Mouse (Mus musculus): ENCODE measurements around the gene Slc16a10. TPM values are rescaled to one million over a fixed set of nuclear protein-coding genes. Genes with fewer than 3 reads are reported as not detected.
A peak's percentile ranks its signal among the peaks of the same experiment; 100 is the strongest.

Gene Slc16a10
- polyA plus RNA-seq (2012; ENCODE audit: insufficient read depth, insufficient read length, missing spikeins) = 59.0 and 61.3 TPM in 2 replicates

GRCm38 (mm10) chr10:40141864-40142523 lies at the start of gene Slc16a10:
Gene Slc16a10 (minus strand): TSS chr10:40142258.
- H3K27ac ChIP-seq (ENCODE audit: insufficient read depth, low read depth, low read length) = peak within 1 kb of the TSS; percentile 50
- H3K4me1 ChIP-seq (ENCODE audit: control insufficient read depth, insufficient read depth, low read length) = peaks cover 24% of the 10 kb centered on the region
- TF ChIP-seq CTCF (IDR thresholded peaks at IDR 0.05; ENCODE audit: low read depth, low read length) (no peak), POLR2A (IDR thresholded peaks at IDR 0.05; ENCODE audit: borderline replicate concordance, low read depth, low read length) (peak; percentile 93; the same call in 1 of the 2 replicates)
- H3K4me3 ChIP-seq (ENCODE audit: insufficient read depth, low read length) = peak within 1 kb of the TSS; percentile 92

- no peak overlapping the region for H3K27ac ChIP-seq (ENCODE audit: insufficient read depth, low read depth, low read length)
- H3K4me1 ChIP-seq (ENCODE audit: control insufficient read depth, insufficient read depth, low read length) = peaks cover 11% of the 10 kb centered on the region
- TF ChIP-seq CTCF (IDR thresholded peaks at IDR 0.05; ENCODE audit: low read depth, low read length) (no peak), POLR2A (IDR thresholded peaks at IDR 0.05; ENCODE audit: borderline replicate concordance, low read depth, low read length) (no peak)
- H3K4me3 ChIP-seq (ENCODE audit: insufficient read depth, low read length) = peak overlapping the region; percentile 51
Observed at GRCm38 (mm10) chr10:40191338-40191979, 49.4 kb upstream of the Slc16a10 start.

GRCm38 (mm10) chr10:40190871-40191270 lies 48.8 kb upstream of the Slc16a10 start:
- Histone ChIP-seq H3K27ac (ENCODE audit: insufficient read depth, low read depth, low read length) (no peak overlapping the region), H3K4me3 (ENCODE audit: insufficient read depth, low read length) (peak overlapping the region; percentile 51), H3K4me1 (ENCODE audit: control insufficient read depth, insufficient read depth, low read length) (peaks cover 11% of the 10 kb centered on the region)
- TF ChIP-seq CTCF (IDR thresholded peaks at IDR 0.05; ENCODE audit: low read depth, low read length) (no peak), POLR2A (IDR thresholded peaks at IDR 0.05; ENCODE audit: borderline replicate concordance, low read depth, low read length) (no peak)

GRCm38 (mm10) chr10:40189689-40190088 lies 47.6 kb upstream of the Slc16a10 start:
- TF ChIP-seq POLR2A (IDR thresholded peaks at IDR 0.05; ENCODE audit: borderline replicate concordance, low read depth, low read length) (no peak), CTCF (IDR thresholded peaks at IDR 0.05; ENCODE audit: low read depth, low read length) (no peak)
- Histone ChIP-seq H3K4me3 (ENCODE audit: insufficient read depth, low read length) (no peak overlapping the region), H3K27ac (ENCODE audit: insufficient read depth, low read depth, low read length) (no peak overlapping the region), H3K4me1 (ENCODE audit: control insufficient read depth, insufficient read depth, low read length) (peaks cover 11% of the 10 kb centered on the region)

GRCm38 (mm10) chr10:40188831-40189230 lies 46.8 kb upstream of the Slc16a10 start:
- no peak for TF ChIP-seq CTCF (IDR thresholded peaks at IDR 0.05; ENCODE audit: low read depth, low read length)
- TF ChIP-seq POLR2A (IDR thresholded peaks at IDR 0.05; ENCODE audit: borderline replicate concordance, low read depth, low read length) = no peak
- no peak overlapping the region for H3K27ac ChIP-seq (ENCODE audit: insufficient read depth, low read depth, low read length)
- peaks cover 11% of the 10 kb centered on the region for H3K4me1 ChIP-seq (ENCODE audit: control insufficient read depth, insufficient read depth, low read length)
- no peak overlapping the region for H3K4me3 ChIP-seq (ENCODE audit: insufficient read depth, low read length)

- no peak overlapping the region for H3K27ac ChIP-seq (ENCODE audit: insufficient read depth, low read depth, low read length)
- H3K4me3 ChIP-seq (ENCODE audit: insufficient read depth, low read length) = no peak overlapping the region
- H3K4me1 ChIP-seq (ENCODE audit: control insufficient read depth, insufficient read depth, low read length) = 0 out of 2 replicates have a peak, but pooled peaks cover 2% of the 10 kb centered on the region
- no peak for TF ChIP-seq CTCF (IDR thresholded peaks at IDR 0.05; ENCODE audit: low read depth, low read length)
- TF ChIP-seq POLR2A (IDR thresholded peaks at IDR 0.05; ENCODE audit: borderline replicate concordance, low read depth, low read length) = no peak
Observed at GRCm38 (mm10) chr10:40185956-40186355, 43.9 kb upstream of the Slc16a10 start.

GRCm38 (mm10) chr10:40180011-40180410 lies 38.0 kb upstream of the Slc16a10 start:
- no peak overlapping the region for H3K4me3 ChIP-seq (ENCODE audit: insufficient read depth, low read length)
- H3K4me1 ChIP-seq (ENCODE audit: control insufficient read depth, insufficient read depth, low read length) = no peaks in the 10 kb centered on the region
- no peak overlapping the region for H3K27ac ChIP-seq (ENCODE audit: insufficient read depth, low read depth, low read length)
- TF ChIP-seq CTCF (IDR thresholded peaks at IDR 0.05; ENCODE audit: low read depth, low read length) (no peak), POLR2A (IDR thresholded peaks at IDR 0.05; ENCODE audit: borderline replicate concordance, low read depth, low read length) (no peak)

GRCm38 (mm10) chr10:40179142-40179541 lies 37.1 kb upstream of the Slc16a10 start:
- TF ChIP-seq CTCF (IDR thresholded peaks at IDR 0.05; ENCODE audit: low read depth, low read length) = no peak
- no peak for TF ChIP-seq POLR2A (IDR thresholded peaks at IDR 0.05; ENCODE audit: borderline replicate concordance, low read depth, low read length)

GRCm38 (mm10) chr10:40177323-40177962 lies 35.4 kb upstream of the Slc16a10 start:
- Histone ChIP-seq H3K4me3 (ENCODE audit: insufficient read depth, low read length) (no peak overlapping the region), H3K4me1 (ENCODE audit: control insufficient read depth, insufficient read depth, low read length) (no peaks in the 10 kb centered on the region), H3K27ac (ENCODE audit: insufficient read depth, low read depth, low read length) (no peak overlapping the region)
- no peak for TF ChIP-seq POLR2A (IDR thresholded peaks at IDR 0.05; ENCODE audit: borderline replicate concordance, low read depth, low read length)
- TF ChIP-seq CTCF (IDR thresholded peaks at IDR 0.05; ENCODE audit: low read depth, low read length) = no peak

More at GRCm38 (mm10) chr10:40179142-40179541, 37.1 kb upstream of the Slc16a10 start:
- Histone ChIP-seq H3K27ac (ENCODE audit: insufficient read depth, low read depth, low read length) (no peak overlapping the region), H3K4me1 (ENCODE audit: control insufficient read depth, insufficient read depth, low read length) (no peaks in the 10 kb centered on the region), H3K4me3 (ENCODE audit: insufficient read depth, low read length) (no peak overlapping the region)
